Mouse (Mus musculus) kidney, adult 9 months (tissue): ENCODE measurements at regions not wholly inside any gene's neighbourhood (a gene's known extent, or its start where the extent isn't known, plus 50 kb on each side); places are given as distances from the start of the nearest gene placed in this dataset.
A peak's percentile ranks its signal among the peaks of the same experiment; 100 is the strongest.

ENCODE experiments used
- DNase-seq: peaks from one replicate; pipeline ENCODE4 v3.0.0; 2022

GRCm38 (mm10) chr9:84923966-84924365 is 388.6 kb upstream of the Gm11114 start:
- DNase-seq, result no peak

DNA sequence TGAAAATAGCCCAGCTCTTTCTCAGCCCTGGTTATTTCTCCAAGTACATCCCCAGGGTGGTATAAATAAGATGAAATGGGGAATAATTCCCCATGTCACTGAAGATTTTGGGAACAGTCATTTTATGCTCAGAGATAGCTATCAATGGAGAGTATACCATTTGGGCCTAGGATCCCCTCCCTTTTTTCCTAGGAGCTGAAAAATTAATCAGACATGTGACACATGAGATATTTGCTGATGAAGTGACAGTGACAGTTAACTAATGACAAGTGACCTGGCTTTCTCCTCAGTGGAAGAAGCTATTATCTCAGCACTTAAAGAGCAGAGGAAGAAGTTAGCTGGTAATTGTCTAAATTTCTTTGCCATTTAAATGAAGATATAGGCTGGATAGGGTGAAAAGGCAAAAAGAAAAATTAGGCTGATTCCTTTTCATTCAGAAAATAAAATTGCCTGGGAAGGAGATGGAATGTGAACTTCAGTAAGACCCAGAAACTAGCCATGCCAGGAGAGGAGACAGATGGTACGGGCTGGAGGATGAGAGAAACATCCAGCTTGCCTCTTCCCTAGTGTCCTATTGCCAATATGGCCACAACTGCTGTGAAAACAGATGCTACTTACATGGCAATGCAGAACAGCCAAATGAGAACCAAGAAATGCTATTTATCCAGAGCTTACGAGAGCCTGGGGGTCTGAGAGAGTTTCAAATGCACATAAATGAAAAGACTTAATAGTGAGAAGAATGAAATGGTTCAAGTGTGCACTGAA is 376.1 kb upstream of the Gm11114 start:
- no peak for DNase-seq

- no peak for DNase-seq
Observed at GRCm38 (mm10) chr9:84966558-84967154, 345.9 kb upstream of the Gm11114 start.

GRCm38 (mm10) chr9:84969975-84970608 is 342.5 kb upstream of the Gm11114 start:
- DNase-seq, result no peak

DNA sequence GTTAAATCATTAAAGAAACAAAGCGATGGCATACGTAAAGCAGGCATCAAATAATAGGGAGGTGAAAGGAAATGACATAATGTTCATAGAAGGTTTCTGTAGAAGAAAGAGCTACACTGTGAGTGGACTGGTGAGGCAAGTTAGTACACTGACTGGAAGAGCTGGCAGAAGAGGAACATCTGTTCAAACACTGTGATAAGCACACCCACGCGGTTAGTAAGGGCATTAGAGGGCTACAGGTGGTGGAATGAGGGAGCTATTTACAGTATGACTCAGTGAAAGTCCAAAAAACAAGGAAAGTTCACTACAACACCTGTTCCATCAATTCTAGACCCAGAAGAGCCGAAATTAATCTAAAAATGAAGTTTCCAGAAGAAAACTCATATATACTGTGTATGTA is 335.1 kb upstream of the Gm11114 start:
- no peak for DNase-seq

DNA sequence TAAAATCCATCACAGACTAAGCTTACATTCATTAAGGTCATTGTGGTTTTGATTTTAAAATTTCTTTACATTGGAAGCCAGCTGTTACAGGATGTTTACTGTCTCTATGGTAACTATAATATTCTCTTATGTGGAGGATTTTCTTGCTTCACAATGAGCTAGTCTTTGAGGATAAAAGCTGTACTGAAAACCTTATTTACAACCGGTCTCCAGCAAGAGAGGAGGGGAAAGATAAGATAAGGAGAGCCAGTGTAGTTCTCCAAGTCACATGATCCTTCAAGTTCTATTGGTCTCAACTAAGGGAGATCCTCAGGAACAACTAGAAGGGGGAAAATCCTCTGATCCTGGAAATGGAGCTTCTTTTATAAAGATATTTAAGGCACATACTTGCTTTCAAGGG is 309.2 kb upstream of the Gm11114 start:
- no peak for DNase-seq

DNA sequence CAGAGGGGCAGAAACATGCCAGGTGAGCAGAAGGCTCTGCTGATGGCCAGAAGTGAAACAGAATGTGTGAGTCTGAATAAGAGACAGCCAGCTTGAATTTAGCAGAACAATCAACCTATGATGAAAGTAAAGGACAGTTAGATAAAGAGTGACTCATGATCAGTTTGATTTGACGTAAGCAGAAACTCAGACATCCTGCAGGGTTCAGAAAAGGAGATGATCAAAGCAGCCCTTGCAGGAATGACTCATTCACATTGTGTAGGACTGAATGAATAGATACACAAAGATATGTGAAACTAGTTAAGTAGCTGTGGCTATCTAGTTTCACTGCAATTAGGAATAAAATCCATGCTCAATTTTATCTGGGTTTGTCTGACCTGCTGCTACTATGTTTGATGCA is 301.2 kb upstream of the Gm11114 start:
- no peak for DNase-seq

- no peak for DNase-seq
Observed at GRCm38 (mm10) chr9:85048112-85048978, 264.2 kb upstream of the Gm11114 start.

DNA sequence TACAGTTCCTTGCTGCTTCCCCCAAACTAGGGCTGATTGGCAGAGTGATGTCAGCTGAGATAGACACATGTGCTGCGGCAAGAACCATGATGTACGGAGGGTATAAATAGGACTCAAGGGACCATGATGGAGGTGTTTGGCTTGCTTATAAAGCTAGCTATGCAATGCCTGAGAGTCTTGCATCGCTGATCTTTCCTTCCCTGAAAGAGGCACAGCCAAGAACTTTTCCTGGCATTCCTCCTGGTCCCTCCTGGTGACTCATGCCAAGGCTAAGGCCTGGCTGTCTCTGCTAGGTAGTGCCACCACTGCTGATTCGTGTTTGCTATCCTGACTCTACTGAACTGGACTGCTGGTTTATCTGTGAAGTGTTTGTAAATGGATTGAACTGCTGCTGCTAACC is 260.0 kb upstream of the Gm11114 start:
- no peak for DNase-seq

- DNase-seq, result peak; percentile 51
Observed at GRCm38 (mm10) chr9:85079975-85080374, 232.6 kb upstream of the Gm11114 start.

DNA sequence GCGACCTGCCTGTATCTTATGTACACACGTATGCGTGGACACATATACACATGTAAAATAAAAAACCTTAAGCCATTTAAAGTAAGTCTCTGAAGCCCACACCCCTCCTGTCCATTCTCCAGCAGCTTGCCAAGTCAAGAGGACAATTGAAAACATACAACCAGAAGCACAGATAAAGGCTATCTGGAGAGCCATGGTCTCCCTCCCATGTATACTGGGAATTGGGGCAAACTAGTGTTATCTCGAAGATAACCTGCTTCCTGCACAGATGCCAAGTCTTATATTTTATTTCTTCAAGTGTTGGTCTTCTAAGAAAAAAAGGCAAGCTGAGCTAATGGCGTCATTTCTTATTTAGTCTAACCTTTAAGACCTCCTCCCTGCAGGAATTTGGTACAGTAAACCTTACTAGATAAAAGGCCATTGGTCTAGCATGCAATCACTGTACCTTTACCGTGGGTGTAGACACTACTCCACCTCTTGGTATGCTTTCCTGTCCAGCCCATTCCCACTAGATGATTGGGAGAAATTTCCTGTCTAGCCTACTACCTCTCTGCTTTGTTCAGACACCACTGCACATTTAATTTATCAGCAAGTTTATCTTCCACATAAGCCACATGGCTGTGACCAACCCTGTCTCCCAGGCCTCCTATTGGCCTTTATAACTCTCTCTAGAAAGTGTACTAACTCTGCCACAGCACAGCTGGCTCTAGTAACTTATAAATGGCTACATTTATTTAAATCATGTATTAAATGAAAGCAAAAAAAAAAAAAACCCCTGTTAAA is 223.8 kb upstream of the Gm11114 start:
- DNase-seq, result no peak

GRCm38 (mm10) chr9:85090297-85090696 is 222.3 kb upstream of the Gm11114 start:
- DNase-seq, result no peak

- DNase-seq, result no peak
Observed at GRCm38 (mm10) chr9:85095234-85095633, 217.3 kb upstream of the Gm11114 start.

DNA sequence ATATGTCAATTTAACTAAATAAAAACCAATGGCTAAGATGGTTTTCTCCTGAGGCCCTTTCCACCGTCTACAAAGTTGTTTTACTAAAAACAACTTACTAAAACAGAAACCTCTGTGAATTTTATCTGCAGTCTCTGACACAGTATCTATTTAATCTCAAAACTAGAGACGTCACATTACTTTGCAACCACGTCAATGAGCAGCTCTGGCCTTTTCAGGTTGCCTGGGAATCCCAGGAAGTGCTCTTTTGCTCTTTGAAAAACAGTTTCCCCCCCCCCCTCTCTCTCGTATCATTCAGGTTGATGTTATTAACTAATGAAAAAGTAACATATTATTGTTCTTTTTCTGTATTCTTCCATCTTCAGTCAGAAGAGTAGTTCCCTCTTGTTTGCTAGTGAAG is 216.1 kb upstream of the Gm11114 start:
- DNase-seq, result no peak

GRCm38 (mm10) chr9:85112928-85113327 is 199.6 kb upstream of the Gm11114 start:
- DNase-seq, result no peak

- DNase-seq, result no peak
Observed at GRCm38 (mm10) chr9:85114234-85114633, 198.3 kb upstream of the Gm11114 start.

DNA sequence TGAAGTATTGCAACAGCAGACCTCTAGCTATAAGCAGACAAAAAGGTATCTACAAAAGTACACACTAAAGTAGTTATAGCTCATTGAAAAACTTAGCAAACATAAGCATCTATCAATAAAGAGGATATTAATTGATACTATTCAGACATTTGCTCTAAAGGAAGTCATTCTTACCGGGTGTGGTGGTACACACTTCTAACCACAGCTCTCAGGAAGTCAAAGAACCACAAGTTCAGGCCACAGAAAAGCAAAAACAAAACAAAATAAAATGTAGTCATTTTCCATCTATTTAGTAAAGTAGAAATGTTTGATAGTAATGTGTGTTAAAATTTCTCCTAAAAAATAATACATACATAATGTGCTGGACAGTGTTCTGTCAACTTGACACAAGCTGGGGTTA is 192.5 kb upstream of the Gm11114 start:
- DNase-seq, result no peak

GRCm38 (mm10) chr9:85121059-85121458 is 191.5 kb upstream of the Gm11114 start:
- DNase-seq, result peak; percentile 31

DNA sequence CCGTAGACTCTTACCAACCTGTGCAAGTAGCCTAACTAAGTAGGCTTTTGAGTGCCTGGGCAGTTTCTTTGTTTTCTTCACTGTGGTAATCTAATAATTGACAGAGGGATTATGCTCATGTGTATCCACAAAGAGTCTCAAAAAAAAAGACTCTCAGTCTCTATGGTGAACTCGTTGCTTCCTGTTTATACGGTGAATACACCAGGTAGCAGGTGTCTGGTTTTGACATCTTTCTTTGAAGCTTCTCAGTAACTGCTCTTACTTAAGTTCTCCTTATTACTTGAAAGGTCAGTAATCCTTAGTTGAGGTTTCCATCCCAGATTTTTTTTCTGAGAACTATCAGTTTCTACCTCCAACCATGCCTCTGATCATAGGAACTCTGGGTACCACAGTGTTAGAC is 188.9 kb upstream of the Gm11114 start:
- DNase-seq, result no peak

DNA sequence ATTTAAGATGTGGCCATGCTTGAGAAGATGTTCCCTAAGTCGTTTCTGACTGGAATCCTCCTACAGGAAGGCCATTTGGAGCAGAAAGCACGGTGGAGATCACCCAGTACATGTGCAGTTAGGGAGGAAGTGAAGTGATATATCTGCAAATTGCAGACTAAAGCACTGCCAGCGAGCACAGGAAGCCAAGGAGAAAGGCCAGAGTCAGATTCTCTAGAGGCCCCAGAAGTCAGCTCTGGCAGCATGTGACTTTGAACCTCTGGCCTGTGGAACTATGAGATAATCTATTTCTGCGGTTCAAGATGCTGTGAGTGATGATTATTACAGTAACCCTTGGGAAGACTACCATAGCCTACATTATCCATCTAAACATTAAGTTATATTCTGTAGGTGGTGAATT is 186.8 kb upstream of the Gm11114 start:
- DNase-seq, result peak; percentile 10

GRCm38 (mm10) chr9:85126541-85126940 is 186.0 kb upstream of the Gm11114 start:
- no peak for DNase-seq

- DNase-seq, result no peak
Observed at GRCm38 (mm10) chr9:85127107-85127506, 185.5 kb upstream of the Gm11114 start.

GRCm38 (mm10) chr9:85134900-85135299 is 177.7 kb upstream of the Gm11114 start:
- DNase-seq, result no peak
